Mouse (Mus musculus) testis, postnatal 14 days (tissue): ENCODE results near the gene Acmsd.
"Not testable (repeated sequence)": the region's sequence is repeated elsewhere in the genome, so short reads cannot be mapped to it uniquely, and the experiment has no call there.

ENCODE experiments used
- DNase-seq: peaks from one replicate; pipeline ENCODE4 v3.0.0; 2021; ENCODE audit warnings: low spot score

Acmsd gene

GRCm38 (mm10) chr1:127729096-127729495 is at the start of gene Acmsd:
Acmsd (plus strand) TSS chr1:127729413.
- no peak for DNase-seq

GRCm38 (mm10) chr1:127679498-127680133 is 49.6 kb upstream of the Acmsd start, which contains the start of gene Tmem163:
Tmem163 (minus strand) TSS chr1:127679548.
- peak; percentile 9 for DNase-seq

- DNase-seq: no peak
These were observed 32.7 kb upstream of the Acmsd start for GRCm38 (mm10) chr1:127696533-127696932.

DNA sequence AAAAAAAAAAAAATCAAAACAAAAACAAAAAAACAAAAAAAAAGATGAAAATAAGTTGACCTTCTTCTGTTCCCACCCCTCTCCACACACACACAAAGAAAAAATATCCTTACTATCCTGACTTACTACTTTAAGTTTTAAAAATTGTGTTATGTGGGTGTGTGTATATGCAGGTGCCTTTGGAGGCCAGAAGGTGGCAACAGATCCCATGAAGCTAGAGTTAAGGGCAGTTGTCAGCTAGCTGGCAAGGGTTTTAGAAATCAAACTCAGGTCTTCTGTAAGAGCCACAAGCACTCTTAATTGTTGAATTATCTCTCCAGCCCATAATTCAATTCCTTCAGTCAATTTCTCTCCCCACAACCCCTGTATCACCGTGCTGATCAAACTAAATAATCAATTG is 27.0 kb upstream of the Acmsd start:
- no peak for DNase-seq

- DNase-seq: no peak
These were observed 22.9 kb upstream of the Acmsd start for GRCm38 (mm10) chr1:127706269-127706668.

GRCm38 (mm10) chr1:127716441-127716840 is 12.8 kb upstream of the Acmsd start:
- no peak for DNase-seq

DNA sequence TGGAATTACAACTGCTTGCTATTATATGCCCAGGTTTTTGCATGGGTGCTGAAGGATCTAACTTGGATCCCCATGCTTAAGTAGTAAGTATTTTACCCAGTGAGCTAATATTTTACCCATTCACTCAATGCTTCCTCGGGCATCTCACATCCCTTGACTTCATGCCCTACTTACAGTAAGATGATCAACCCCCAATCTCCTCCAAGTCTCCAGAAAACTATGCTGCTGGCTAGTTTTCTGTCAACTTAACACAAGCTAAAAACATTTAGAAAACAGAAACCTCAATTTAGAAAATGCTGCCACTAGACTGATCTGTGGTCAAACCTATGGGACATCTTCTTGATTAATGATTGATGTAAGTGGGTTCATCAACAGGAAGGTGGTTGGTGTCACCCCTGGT is 10.9 kb upstream of the Acmsd start:
- no peak for DNase-seq

- no peak for DNase-seq
These were observed 5.6 kb upstream of the Acmsd start for GRCm38 (mm10) chr1:127723596-127723995.

GRCm38 (mm10) chr1:127731086-127731485 is 1.9 kb downstream of the Acmsd start:
- no peak for DNase-seq

GRCm38 (mm10) chr1:127732435-127732834 is 3.2 kb downstream of the Acmsd start:
- DNase-seq: no peak

- DNase-seq: no peak
These were observed 3.6 kb downstream of the Acmsd start for GRCm38 (mm10) chr1:127732841-127733240.

DNA sequence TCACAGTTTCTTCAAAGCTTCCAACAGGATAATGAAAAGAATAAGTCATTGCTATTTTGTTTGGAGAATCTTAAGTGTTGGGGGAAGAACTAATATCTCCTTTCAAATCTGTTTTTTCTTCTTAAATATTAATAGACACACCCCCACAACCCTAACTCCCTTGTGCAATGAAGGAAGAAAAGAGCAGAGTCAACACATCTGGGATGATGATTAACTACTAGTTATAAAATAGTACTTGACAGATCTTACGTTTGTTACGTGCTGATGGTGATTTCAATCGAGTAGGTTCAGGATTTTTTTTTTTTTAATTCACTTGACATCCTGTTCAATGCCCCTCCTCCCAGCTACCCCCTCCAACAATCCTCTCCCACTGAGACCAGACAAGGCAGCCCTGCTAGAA is 6.1 kb downstream of the Acmsd start:
- DNase-seq: no peak

DNA sequence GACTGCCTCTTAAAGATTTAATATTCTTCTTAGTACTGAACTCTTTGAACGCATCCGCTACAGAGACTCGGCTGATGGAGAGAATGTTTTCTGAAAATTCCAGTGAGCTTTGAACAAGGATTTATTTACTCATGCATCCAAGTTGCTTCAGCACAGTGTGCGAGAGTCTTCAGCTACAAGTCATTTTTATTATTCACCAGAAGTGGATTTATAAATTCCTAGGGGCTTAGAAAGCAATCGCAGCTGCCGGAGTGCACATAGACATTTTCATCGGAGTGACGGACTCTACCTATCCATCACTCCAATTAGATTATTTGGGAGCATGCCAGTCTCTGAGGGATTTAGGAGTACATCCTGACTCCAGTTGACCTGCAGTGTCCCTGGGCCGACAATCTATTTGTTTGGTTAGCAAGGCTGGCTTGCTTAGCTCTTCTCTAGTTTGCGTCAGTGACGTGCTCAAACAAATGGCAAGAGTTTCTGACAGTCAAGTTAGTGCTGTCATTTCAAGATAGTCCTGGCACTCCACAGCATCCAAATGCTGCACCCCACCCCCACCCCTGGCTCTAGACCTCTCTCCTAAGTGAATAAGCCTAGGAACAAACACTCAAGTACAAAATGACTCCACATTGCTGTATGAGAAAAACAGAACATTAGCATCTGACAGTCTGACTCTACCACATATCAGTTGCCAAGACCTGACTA is 21.3 kb downstream of the Acmsd start:
- DNase-seq: no peak

- DNase-seq: no peak
These were observed 26.6 kb downstream of the Acmsd start for GRCm38 (mm10) chr1:127755806-127756205.

- DNase-seq: no peak
These were observed 27.3 kb downstream of the Acmsd start for GRCm38 (mm10) chr1:127756331-127757163.

DNA sequence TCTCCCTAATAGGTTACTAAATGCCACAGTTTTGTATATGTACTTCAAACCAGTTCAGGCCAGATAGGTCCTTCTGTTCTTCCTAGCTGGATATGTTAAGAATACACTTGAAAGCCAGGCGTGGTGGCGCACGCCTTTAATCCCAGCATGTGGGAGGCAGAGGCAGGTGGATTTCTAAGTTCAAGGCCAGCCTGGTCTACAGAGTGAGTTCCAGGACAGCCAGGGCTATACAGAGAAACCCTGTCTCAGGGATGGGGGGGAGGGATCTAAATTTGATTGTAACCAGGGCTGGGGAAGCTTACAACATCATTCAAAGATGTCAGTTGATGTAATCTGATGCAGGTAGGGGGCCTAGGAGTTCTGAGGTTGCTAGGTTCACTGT is 27.9 kb downstream of the Acmsd start:
- DNase-seq: not testable (repeated sequence)

DNA sequence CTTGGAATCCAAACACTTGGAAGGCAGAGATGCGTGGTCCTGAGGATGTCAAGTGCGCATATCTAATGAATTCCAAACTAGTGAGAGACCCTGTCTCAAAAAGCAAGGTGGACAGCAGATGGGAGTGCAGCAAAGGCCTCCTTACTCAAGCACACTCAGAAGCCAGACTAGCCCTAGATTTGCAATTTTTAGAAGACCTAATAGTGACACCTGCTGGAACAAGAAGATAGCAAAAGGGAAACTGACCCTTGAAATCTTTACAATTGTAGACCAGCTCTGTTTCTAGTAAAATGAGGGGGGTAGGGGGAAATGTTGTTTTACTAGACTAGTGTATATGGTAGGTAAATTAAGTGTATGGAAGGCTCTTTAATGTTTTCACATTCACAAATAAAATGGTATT is 36.3 kb downstream of the Acmsd start:
- no peak for DNase-seq

DNA sequence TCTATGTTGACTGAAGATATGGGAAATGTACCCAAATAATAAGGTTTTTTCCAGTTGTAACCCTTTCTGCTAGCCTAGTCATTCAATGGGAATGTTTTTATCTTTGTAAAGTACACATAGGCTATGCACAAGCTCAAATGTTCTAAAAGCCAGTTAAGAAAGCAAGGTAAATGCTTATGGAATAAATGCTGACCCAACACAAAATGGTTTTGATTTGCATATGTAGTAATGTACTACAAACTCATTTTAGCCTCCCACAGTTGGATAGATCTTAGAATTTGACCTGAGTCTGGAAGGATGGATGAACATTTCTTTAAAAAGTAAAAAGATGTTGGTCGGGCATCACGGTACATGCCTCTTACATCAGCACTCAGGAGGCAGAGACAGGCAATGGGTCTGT is 37.5 kb downstream of the Acmsd start:
- DNase-seq: no peak

- peak; percentile 15 for DNase-seq
These were observed 44.1 kb downstream of the Acmsd start for GRCm38 (mm10) chr1:127773198-127773802.

- peak; percentile 100 for DNase-seq
These were observed 44.7 kb downstream of the Acmsd start, which contains the start of gene Ccnt2 for GRCm38 (mm10) chr1:127773803-127774500. Ccnt2 (plus strand) TSS chr1:127774164.

DNA sequence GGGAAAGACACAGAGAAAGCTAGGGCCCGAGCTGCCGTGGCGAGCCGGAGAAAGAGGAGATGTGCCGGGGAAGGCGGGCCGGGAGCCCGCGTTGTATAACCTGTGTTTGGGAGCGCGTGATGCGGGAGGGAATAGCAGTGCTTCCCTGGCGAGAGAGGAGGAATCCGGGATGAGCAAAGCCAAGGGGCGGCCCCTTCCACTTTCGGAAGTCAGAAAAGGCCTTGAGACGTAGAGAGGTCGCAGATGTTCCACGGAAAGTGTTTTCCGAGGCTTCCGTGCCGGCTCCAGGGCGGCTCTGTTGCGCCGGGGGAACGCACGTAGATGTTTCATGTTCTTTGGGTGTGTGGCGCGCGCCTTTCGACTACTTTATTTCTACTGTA is 45.3 kb downstream of the Acmsd start:
- peak; percentile 74 for DNase-seq

GRCm38 (mm10) chr1:127775206-127775720 is 46.0 kb downstream of the Acmsd start:
- no peak for DNase-seq
